Mouse (Mus musculus) intestine, embryonic 16.5 days (tissue): ENCODE results near the gene Rap1gap2. TPM values are rescaled to one million over a fixed set of nuclear protein-coding genes. Genes with fewer than 3 reads are reported as not detected.

Experiments used
- ATAC-seq: fragments of 200-750 bp; cut with Nextera tagmentation; 2 replicates; pipeline ENCODE4 v1.8.0; 2017; ENCODE audit warnings: moderate TSS enrichment, moderate library complexity
- H3K27ac ChIP-seq: fragments of 300-500 bp; sonication (generic); 2 replicates; pipeline ENCODE4 v1.5.1; 2014; ENCODE audit warnings: mild to moderate bottlenecking, low read length
- H3K27me3 ChIP-seq: fragments of 300-500 bp; sonication (generic); replicated peaks from 2 replicates; pipeline ENCODE4 v1.6.1; 2014; ENCODE audit warnings: low read length, control low read depth, mixed read lengths; ENCODE audit not compliant: control insufficient read depth, insufficient read depth
- H3K36me3 ChIP-seq: fragments of 300-500 bp; sonication (generic); 2 replicates; pipeline ENCODE4 v1.6.1; 2014; ENCODE audit warnings: low read length, control low read depth; ENCODE audit not compliant: control insufficient read depth, insufficient read depth
- H3K4me1 ChIP-seq: fragments of 300-500 bp; sonication (generic); 2 replicates; pipeline ENCODE4 v1.6.1; 2014; ENCODE audit warnings: low read length, control low read depth, mixed read lengths; ENCODE audit not compliant: control insufficient read depth, insufficient read depth
- H3K4me2 ChIP-seq: fragments of 300-500 bp; sonication (generic); 2 replicates; pipeline ENCODE4 v1.6.1; 2014; ENCODE audit warnings: low read depth, low read length, control low read depth
- H3K4me3 ChIP-seq: fragments of 300-500 bp; sonication (generic); 2 replicates; pipeline ENCODE4 v1.5.1; 2014; ENCODE audit warnings: mild to moderate bottlenecking, low read length
- H3K9ac ChIP-seq: fragments of 300-500 bp; sonication (generic); 2 replicates; pipeline ENCODE4 v1.6.1; 2014; ENCODE audit warnings: low read depth, low read length
- H3K9me3 ChIP-seq: fragments of 300-500 bp; sonication (generic); 2 replicates; pipeline ENCODE4 v1.6.1; 2016; ENCODE audit warnings: low read length, control low read depth; ENCODE audit not compliant: control insufficient read depth
- WGBS: fragments of 180-500 bp; shearing (Covaris S2); extraction: QIAGEN DNeasy Blood & Tissue Kit; methylation state at CpG from one replicate; pipeline ENCODE4 v1.1.7; 2014; 5-methylcytosine and 5-hydroxymethylcytosine counted together
- polyA plus RNA-seq: library from polyadenylated mRNA; unstranded; fragments of >200 nt; fragmentation: Nextera tagmentation; extraction: Ambion mirVana; gene quantifications from 2 replicates; pipeline ENCODE4 v1.2.1, GENCODE M21; 2015

Rap1gap2 gene
- polyA plus RNA-seq, 1 experiment from 2014 or later: 8.4 TPM

GRCm38 (mm10) chr11:74648676-74649075 is 38.0 kb upstream of the Rap1gap2 start:
- peaks cover 35% of the 10 kb centered on the region for H3K4me1 ChIP-seq
- H3K36me3 ChIP-seq: no peaks in the 10 kb centered on the region
- ATAC-seq: peak; percentile 44
- H3K9me3 ChIP-seq: no peaks in the 10 kb centered on the region
- WGBS: 3% methylated on average over 1 of the region's 1 CpGs
- peak overlapping the region; percentile 93 for H3K27ac ChIP-seq
- peak overlapping the region; percentile 65 for H3K4me2 ChIP-seq
- peak overlapping the region; percentile 96 for H3K4me3 ChIP-seq
- peak overlapping the region; percentile 91 for H3K9ac ChIP-seq
- H3K27me3 ChIP-seq: no peaks in the 10 kb centered on the region

DNA sequence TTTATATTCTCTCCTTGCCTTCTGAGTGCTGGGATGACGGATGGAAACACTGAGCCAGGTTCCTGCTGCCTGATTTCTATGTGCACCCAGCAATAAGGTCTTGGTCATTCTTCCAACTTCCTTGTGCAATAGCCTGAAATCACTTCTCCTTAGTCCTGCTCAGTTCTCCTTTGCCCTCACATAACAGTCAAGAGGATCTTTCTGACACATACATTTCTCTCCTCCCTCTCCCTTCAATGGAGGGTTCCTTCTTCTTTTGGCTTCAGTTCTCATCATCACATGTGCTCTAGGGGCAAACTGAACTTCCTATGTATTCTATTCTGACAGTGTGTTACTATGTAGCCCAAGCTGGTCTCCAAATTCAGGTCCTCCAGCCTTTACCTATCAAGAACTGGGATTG is 37.3 kb upstream of the Rap1gap2 start:
- Histone ChIP-seq H3K36me3 (no peaks in the 10 kb centered on the region), H3K4me1 (peaks cover 34% of the 10 kb centered on the region), H3K27me3 (no peaks in the 10 kb centered on the region), H3K4me3 (no peak overlapping the region), H3K9me3 (no peaks in the 10 kb centered on the region), H3K4me2 (no peak overlapping the region), H3K27ac (peak overlapping the region; percentile 93), H3K9ac (no peak overlapping the region)
- 87% methylated on average over 1 of the region's 1 CpGs for WGBS
- ATAC-seq: no peak

GRCm38 (mm10) chr11:74639628-74640027 is 28.9 kb upstream of the Rap1gap2 start:
- Histone ChIP-seq H3K9me3 (no peaks in the 10 kb centered on the region), H3K27me3 (no peaks in the 10 kb centered on the region), H3K9ac (0 out of 2 replicates have a peak overlapping the region, but pooled peaks have one; percentile 81), H3K4me1 (peaks cover 18% of the 10 kb centered on the region), H3K4me3 (no peak overlapping the region), H3K4me2 (no peak overlapping the region), H3K27ac (no peak overlapping the region), H3K36me3 (no peaks in the 10 kb centered on the region)
- WGBS: 46% methylated on average over 1 of the region's 1 CpGs
- ATAC-seq: no peak

- Histone ChIP-seq H3K36me3 (no peaks in the 10 kb centered on the region), H3K9ac (peak overlapping the region; percentile 81), H3K9me3 (no peaks in the 10 kb centered on the region), H3K27ac (peak overlapping the region; percentile 90), H3K4me1 (peaks cover 18% of the 10 kb centered on the region), H3K4me2 (peak overlapping the region; percentile 81), H3K4me3 (peak overlapping the region; percentile 80), H3K27me3 (no peaks in the 10 kb centered on the region)
- WGBS: 6% methylated on average over 9 of the region's 9 CpGs
- peak; percentile 39 for ATAC-seq
Observed at GRCm38 (mm10) chr11:74638791-74639411, 28.2 kb upstream of the Rap1gap2 start.

DNA sequence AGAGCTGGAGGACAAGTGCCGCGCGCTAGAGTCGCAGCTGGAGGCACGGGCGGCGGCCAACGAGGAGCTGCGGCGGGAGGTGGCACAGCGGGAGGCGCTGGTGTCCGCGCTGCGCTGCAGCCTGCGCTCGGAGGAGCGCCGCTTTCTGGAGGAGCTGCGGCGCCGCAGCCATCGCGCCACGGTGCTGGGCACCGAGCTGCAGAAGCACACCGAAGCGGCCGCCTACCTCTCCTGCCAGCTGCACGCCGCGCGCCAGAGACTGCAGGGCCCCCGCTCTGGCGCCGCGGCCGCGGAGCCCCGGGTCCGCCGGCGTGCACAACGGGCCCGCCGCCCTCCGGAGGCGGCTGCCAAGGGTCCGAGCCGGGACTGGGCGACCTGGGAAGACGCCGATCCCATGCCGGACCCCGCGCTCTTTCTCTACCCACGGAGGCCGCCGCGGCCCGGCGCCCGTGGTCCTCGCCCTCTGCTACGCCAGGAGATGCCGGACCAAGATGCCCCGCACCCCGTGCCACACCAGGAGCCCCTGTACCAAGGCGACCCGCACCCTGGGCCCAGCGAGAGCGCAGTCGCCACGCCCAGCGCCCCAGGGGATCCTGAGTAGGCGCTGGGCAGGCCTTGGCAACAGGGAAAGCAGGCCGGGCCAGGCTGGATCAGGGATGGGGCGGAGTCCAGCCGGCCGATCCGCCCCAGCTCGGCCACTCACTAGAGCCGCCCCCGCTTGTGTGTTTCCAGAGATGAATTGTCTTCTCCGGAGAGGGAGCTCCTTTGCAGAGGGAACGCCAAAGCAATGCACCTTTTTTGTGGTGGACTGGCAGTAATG is 27.5 kb upstream of the Rap1gap2 start:
- no peaks in the 10 kb centered on the region for H3K36me3 ChIP-seq
- peak overlapping the region; percentile 90 for H3K27ac ChIP-seq
- H3K27me3 ChIP-seq: no peaks in the 10 kb centered on the region
- peak overlapping the region; percentile 80 for H3K4me3 ChIP-seq
- H3K4me2 ChIP-seq: peak overlapping the region; percentile 81
- H3K4me1 ChIP-seq: peaks cover 18% of the 10 kb centered on the region
- under 1% methylated on average over 82 of the region's 86 CpGs for WGBS
- H3K9ac ChIP-seq: peak overlapping the region; percentile 81
- no peaks in the 10 kb centered on the region for H3K9me3 ChIP-seq
- peak; percentile 94 for ATAC-seq

- 21% methylated on average over 8 of the region's 8 CpGs for WGBS
- H3K36me3 ChIP-seq: no peaks in the 10 kb centered on the region
- peak overlapping the region; percentile 80 for H3K4me3 ChIP-seq
- H3K27ac ChIP-seq: peak overlapping the region; percentile 90
- peak overlapping the region; percentile 81 for H3K9ac ChIP-seq
- H3K27me3 ChIP-seq: no peaks in the 10 kb centered on the region
- H3K9me3 ChIP-seq: no peaks in the 10 kb centered on the region
- ATAC-seq: no peak
- H3K4me2 ChIP-seq: peak overlapping the region; percentile 81
- H3K4me1 ChIP-seq: peaks cover 18% of the 10 kb centered on the region
Observed at GRCm38 (mm10) chr11:74637486-74637885, 26.8 kb upstream of the Rap1gap2 start.

DNA sequence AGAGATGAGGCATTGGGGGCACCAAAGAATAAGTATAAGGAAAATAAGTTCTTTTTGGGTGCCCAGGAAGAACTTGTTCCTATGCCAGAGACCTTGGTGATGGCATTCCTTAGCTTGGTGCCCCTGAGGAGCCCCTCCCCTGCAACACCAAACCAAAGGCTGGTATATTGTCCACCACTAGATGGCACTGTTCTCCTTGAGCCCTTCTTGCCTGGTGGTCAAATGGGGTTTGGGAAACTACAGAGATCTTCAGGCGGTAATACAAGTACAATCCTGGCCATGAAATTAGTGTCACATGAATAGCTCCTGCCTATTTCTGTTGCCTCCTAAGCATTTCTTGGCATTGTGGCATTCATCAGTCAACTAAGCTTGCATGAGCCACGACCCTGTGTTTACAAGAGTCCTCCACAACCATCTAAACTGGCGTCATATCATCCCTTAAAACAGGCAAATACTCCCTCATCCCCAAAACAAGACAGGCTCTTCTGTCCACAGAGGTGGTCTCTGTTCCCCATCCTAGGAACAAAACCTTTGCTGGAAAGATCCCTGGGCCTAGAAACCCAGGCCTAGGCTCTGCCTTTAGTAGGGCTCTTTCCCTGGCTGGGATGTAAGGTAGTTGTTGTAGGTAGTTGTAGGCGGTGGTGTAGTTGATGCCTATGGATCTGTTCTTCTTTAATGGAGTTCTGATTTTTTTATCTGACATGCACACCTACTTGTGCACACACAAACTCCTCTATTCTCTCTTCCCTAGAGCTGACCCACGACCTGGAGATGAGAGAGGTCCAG is 24.0 kb upstream of the Rap1gap2 start:
- H3K36me3 ChIP-seq: no peaks in the 10 kb centered on the region
- no peak overlapping the region for H3K9ac ChIP-seq
- no peak for ATAC-seq
- H3K4me2 ChIP-seq: no peak overlapping the region
- no peak overlapping the region for H3K27ac ChIP-seq
- 58% methylated on average over 5 of the region's 5 CpGs for WGBS
- H3K27me3 ChIP-seq: no peaks in the 10 kb centered on the region
- no peak overlapping the region for H3K4me3 ChIP-seq
- no peaks in the 10 kb centered on the region for H3K9me3 ChIP-seq
- peaks cover 16% of the 10 kb centered on the region for H3K4me1 ChIP-seq

DNA sequence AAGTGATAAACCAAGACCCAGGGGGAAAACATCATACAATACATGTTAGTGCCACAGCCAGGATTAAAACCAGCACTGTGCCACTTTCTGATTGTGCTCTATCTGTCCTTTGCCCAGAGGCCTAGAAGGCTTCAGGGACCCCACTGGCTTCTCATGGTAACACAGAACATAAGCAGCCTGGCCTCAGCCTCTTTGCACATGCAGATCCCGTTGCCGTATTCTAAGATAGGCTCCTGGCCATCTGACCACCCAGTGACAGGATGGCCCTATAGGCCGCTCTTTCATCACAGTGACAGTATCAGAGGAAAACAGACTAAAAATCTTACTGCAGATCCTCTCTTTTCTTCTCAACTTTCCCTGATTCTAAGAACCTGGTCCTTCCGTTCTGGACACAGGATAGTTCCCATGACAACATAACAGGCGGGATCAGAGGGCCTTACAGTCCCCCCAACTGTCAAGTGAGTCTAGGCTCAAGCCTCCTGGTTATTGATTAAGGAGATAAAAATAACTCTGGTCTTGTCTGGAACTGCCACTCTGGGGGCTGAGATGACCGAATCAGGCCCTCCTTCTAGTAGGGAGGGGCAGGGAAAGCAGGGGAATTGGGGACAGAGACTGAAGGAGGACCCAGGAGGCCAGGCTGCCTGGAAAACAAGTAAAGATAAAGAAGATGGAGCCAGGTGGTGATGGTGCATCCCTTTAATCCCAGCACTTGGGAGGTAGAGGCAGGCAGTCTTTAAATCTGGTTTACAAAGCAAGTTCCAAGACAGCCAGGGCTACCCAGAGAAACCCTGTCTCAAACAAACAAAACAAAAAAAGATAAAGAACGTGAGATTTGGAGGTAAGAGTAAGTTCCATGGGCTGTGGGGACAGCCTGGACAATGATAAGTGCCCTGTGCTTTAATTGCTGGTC is 21.4 kb upstream of the Rap1gap2 start:
- Histone ChIP-seq H3K36me3 (no peaks in the 10 kb centered on the region), H3K9me3 (no peaks in the 10 kb centered on the region), H3K27me3 (no peaks in the 10 kb centered on the region), H3K4me1 (peaks cover under 1% of the 10 kb centered on the region; the same call in 1 of the 2 replicates), H3K4me3 (no peak overlapping the region), H3K4me2 (no peak overlapping the region), H3K9ac (no peak overlapping the region), H3K27ac (no peak overlapping the region)
- 64% methylated on average over 7 of the region's 7 CpGs for WGBS
- no peak for ATAC-seq
